Mouse (Mus musculus) limb, embryonic 14.5 days (tissue): ENCODE results near the gene Gm49358. TPM values are rescaled to one million over a fixed set of nuclear protein-coding genes. Genes with fewer than 3 reads are reported as not detected.

ENCODE experiments used
- ATAC-seq: fragments of 200-750 bp; cut with Nextera tagmentation; 2 replicates; pipeline ENCODE4 v1.8.0; 2017; ENCODE audit warnings: low read depth, moderate number of reproducible peaks, moderate TSS enrichment; ENCODE audit not compliant: low FRiP score
- DNase-seq: peaks from one replicate; pipeline ENCODE4 v3.0.0-alpha.2; 2015; ENCODE audit warnings: low spot score
- H3K27ac ChIP-seq: fragments of 300-500 bp; sonication (generic); replicated peaks from 2 replicates; pipeline ENCODE4 v1.5.1; 2014; ENCODE audit warnings: low read depth, mild to moderate bottlenecking, low read length, moderate library complexity, mixed read lengths
- H3K27me3 ChIP-seq: fragments of 300-500 bp; sonication (generic); 2 replicates; pipeline ENCODE4 v1.6.1; 2014; ENCODE audit warnings: low read length, mixed read lengths; ENCODE audit not compliant: control insufficient read depth, insufficient read depth
- H3K36me3 ChIP-seq: fragments of 300-500 bp; sonication (generic); 2 replicates; pipeline ENCODE4 v1.6.1; 2014; ENCODE audit warnings: mild to moderate bottlenecking, low read length, moderate library complexity, mixed read lengths; ENCODE audit not compliant: control insufficient read depth, insufficient read depth
- H3K4me1 ChIP-seq: fragments of 300-500 bp; sonication (generic); 2 replicates; pipeline ENCODE4 v1.6.1; 2014; ENCODE audit warnings: antibody characterized with exemption, low read length, mixed read lengths; ENCODE audit not compliant: control insufficient read depth, insufficient read depth
- H3K4me2 ChIP-seq: fragments of 300-500 bp; sonication (generic); replicated peaks from 2 replicates; pipeline ENCODE4 v1.6.1; 2014; ENCODE audit warnings: low read depth, mild to moderate bottlenecking, low read length, moderate library complexity; ENCODE audit not compliant: severe bottlenecking
- H3K4me3 ChIP-seq: fragments of 300-500 bp; sonication (generic); replicated peaks from 2 replicates; pipeline ENCODE4 v1.5.1; 2014; ENCODE audit warnings: low read length
- H3K9ac ChIP-seq: fragments of 300-500 bp; sonication (generic); 2 replicates; pipeline ENCODE4 v1.6.1; 2014; ENCODE audit warnings: mild to moderate bottlenecking, low read depth, low read length, moderate library complexity; ENCODE audit not compliant: severe bottlenecking
- H3K9me3 ChIP-seq: fragments of 300-500 bp; sonication (generic); 2 replicates; pipeline ENCODE4 v1.6.1; 2016; ENCODE audit warnings: low read length; ENCODE audit not compliant: control insufficient read depth
- POLR2A ChIP-seq: fragments of 200-500 bp; IDR thresholded peaks from 2 replicates; pipeline ENCODE4 v1.8.0; 2012; ENCODE audit warnings: inconsistent platforms, mild to moderate bottlenecking, moderate library complexity, borderline replicate concordance; ENCODE audit not compliant: insufficient read depth, insufficient read length; ENCODE audit errors: extremely low read depth
- WGBS: fragments of 180-500 bp; shearing (Covaris S2); extraction: QIAGEN DNeasy Blood & Tissue Kit; methylation state at CpG from one replicate; pipeline ENCODE4 v1.1.7; 2014; 5-methylcytosine and 5-hydroxymethylcytosine counted together
- polyA plus RNA-seq, 2 experiments: library from polyadenylated mRNA; depleted of rRNA in 1 of 2; stranded (reverse) in 1 of 2; unstranded in 1 of 2; fragments of >200 nt; fragmentation: Nextera tagmentation in 1 of 2; extraction: Ambion mirVana in 1 of 2; gene quantifications; 2 replicates each; pipeline versions ENCODE4 v1.2.1 to v1.2.3; 2012 to 2014

Gm49358 gene
- polyA plus RNA-seq, 2 experiments = 0.22 TPM; not detected in 1

DNA sequence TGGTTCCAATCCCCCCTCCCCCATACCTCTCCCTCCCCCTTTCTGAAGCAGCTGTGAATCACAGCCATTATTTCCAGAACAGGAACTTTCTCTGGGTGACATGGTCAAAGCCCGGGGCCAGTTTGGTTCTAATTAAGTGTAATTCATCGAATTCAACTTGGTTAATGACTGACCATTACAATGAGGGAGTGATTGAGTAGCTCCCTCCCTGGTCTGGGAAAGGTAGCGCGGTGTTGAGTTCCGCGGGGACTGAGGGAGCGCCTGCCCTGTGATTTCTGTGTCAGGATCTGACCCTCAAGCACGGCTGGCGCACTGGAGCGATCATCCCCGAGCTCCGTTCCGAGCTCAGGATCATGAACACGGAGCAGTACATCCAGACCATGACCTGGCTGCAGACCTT lies 61.1 kb downstream of the Gm49358 start:
- TF ChIP-seq POLR2A = no peak
- DNase-seq (no peak), ATAC-seq (no peak)
- peaks cover 5% of the 10 kb centered on the region; the same call in 1 of the 2 replicates for H3K36me3 ChIP-seq
- no peaks in the 10 kb centered on the region for H3K9me3 ChIP-seq
- H3K27ac ChIP-seq = no peak overlapping the region
- H3K9ac ChIP-seq = no peak overlapping the region
- WGBS = 42% methylated on average over 14 of the region's 14 CpGs
- no peak overlapping the region for H3K4me2 ChIP-seq
- no peaks in the 10 kb centered on the region for H3K27me3 ChIP-seq
- H3K4me3 ChIP-seq = no peak overlapping the region
- peaks cover 3% of the 10 kb centered on the region; the same call in 1 of the 2 replicates for H3K4me1 ChIP-seq

DNA sequence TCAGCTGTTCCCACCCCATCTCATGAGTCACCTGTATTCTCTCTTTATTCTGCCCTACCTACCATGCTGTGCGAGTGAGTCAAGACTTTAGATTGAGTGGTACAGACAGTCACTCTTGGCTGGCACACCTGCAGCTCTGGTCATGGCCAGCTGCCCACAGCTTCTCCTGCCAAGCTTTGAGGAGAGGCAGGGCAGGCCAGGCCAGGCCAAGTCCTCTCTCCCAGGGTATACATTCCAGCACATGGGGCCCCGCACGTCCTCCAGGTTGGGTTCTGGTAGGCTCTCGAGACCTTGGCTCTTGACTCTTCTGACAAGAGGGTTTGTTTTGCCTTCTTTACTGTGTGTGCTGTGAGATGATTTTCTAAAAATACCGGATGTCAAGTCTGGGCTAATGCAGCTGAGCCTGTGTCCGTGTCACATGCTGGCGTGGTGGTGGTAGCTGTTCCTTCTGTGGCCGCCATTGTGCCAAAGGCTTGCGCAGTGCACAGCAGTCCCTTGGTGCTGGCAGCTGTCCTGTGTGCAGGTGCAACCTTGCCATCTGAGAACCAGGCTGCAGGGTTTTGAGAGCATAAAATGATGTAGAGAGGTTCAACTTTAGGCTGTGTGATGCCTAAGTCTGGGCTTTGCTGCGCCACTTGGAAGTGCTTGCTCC lies 62.2 kb downstream of the Gm49358 start:
- no peaks in the 10 kb centered on the region for H3K4me1 ChIP-seq
- no peak overlapping the region for H3K9ac ChIP-seq
- no peak for TF ChIP-seq POLR2A
- DNase-seq (no peak), ATAC-seq (no peak)
- no peak overlapping the region for H3K27ac ChIP-seq
- H3K4me3 ChIP-seq = no peak overlapping the region
- H3K9me3 ChIP-seq = no peaks in the 10 kb centered on the region
- H3K27me3 ChIP-seq = no peaks in the 10 kb centered on the region
- H3K36me3 ChIP-seq = 0 out of 2 replicates have a peak, but pooled peaks cover under 1% of the 10 kb centered on the region
- WGBS = 91% methylated on average over 10 of the region's 10 CpGs
- H3K4me2 ChIP-seq = no peak overlapping the region

DNA sequence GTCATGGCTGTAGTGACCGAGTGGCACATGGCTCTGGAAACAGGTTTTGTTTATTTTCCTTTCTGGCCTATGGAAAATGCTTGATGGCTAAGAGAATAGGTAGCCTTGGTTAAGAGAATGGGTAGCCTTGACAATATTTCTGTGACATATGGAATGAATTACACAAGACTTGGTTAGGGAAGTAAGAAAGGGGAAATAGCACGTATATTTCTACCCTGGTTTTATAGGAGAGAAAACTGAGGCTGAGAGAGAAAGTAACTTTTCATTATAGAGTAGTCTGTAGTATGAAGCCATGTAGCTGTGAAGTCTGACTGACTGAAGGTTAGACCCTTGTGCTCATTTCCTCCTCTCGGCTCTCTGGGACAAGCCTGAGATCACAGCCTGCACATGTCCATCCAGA lies 63.2 kb downstream of the Gm49358 start:
- Histone ChIP-seq H3K9ac (no peak overlapping the region), H3K9me3 (no peaks in the 10 kb centered on the region), H3K27ac (no peak overlapping the region), H3K4me3 (no peak overlapping the region), H3K4me2 (no peak overlapping the region), H3K4me1 (no peaks in the 10 kb centered on the region), H3K27me3 (no peaks in the 10 kb centered on the region), H3K36me3 (no peaks in the 10 kb centered on the region)
- no peak for TF ChIP-seq POLR2A
- ATAC-seq (no peak), DNase-seq (no peak)
- WGBS = 45% methylated on average over 3 of the region's 3 CpGs

- Histone ChIP-seq H3K9me3 (no peaks in the 10 kb centered on the region), H3K27ac (no peak overlapping the region), H3K27me3 (no peaks in the 10 kb centered on the region), H3K36me3 (no peaks in the 10 kb centered on the region), H3K4me3 (no peak overlapping the region), H3K4me2 (no peak overlapping the region), H3K4me1 (no peaks in the 10 kb centered on the region), H3K9ac (no peak overlapping the region)
- no peak for TF ChIP-seq POLR2A
- DNase-seq = no peak
- 83% methylated on average over 15 of the region's 15 CpGs for WGBS
- no peak for ATAC-seq
Measured at GRCm38 (mm10) chr10:86828221-86829135, 64.7 kb downstream of the Gm49358 start.

- ATAC-seq = no peak
- no peak overlapping the region for H3K4me2 ChIP-seq
- H3K27me3 ChIP-seq = no peaks in the 10 kb centered on the region
- 92% methylated on average over 2 of the region's 2 CpGs for WGBS
- H3K4me1 ChIP-seq = no peaks in the 10 kb centered on the region
- H3K27ac ChIP-seq = no peak overlapping the region
- no peak overlapping the region for H3K9ac ChIP-seq
- 0 out of 2 replicates have a peak, but pooled peaks cover 4% of the 10 kb centered on the region for H3K36me3 ChIP-seq
- DNase-seq = no peak
- no peaks in the 10 kb centered on the region for H3K9me3 ChIP-seq
- H3K4me3 ChIP-seq = no peak overlapping the region
- TF ChIP-seq POLR2A = no peak
Measured at GRCm38 (mm10) chr10:86829515-86829914, 65.7 kb downstream of the Gm49358 start.
